Mouse (Mus musculus) heart, adult 2 months (tissue): ENCODE results near the gene Dicer1.

Experiments
- CTCF ChIP-seq: fragments of 200-600 bp; IDR thresholded peaks from 2 replicates; pipeline ENCODE4 v1.8.1; 2022; ENCODE audit warnings: antibody characterized with exemption, mild to moderate bottlenecking, moderate library complexity
- EP300 ChIP-seq: fragments of 200-500 bp; IDR thresholded peaks from 2 replicates; pipeline ENCODE4 v1.6.1; 2011; ENCODE audit warnings: low read depth, low read length, control low read depth; ENCODE audit not compliant: insufficient read depth

DNA sequence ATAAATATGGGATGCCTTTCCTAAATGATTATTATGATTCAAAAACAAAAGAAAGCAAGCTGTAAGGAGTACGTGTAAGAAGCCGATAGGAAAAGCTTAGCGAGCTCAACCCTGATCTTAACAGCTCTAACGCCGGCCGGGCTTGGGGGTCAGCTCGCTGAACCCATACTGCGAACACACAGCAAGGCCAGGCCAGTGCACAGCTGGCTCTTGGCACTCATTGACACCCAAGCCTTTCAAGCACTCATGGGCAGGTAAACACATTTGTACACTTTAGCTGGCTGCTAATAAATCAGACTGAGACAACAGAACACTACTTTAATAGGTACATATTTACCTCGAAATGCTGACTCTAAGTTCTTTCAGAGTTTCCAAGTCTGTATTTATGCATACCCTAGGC, 13.3 kb downstream of the Dicer1 start:
- no peak for TF ChIP-seq CTCF
- TF ChIP-seq EP300 = no peak
